Mouse (Mus musculus) right cerebral cortex, postnatal 10 days (tissue): ENCODE data around the gene Mad1l1.

ENCODE experiments used
- DNase-seq, 2 experiments: peaks; one replicate each; pipeline ENCODE4 v3.0.0; 2021; ENCODE audit warnings: low spot score in 2 of 2

Mad1l1 gene

GRCm38 (mm10) chr5:140183387-140183786 is 138.0 kb downstream of the Mad1l1 start:
- peak; percentile 45 to 47 for DNase-seq

- no peak for DNase-seq
Observed at GRCm38 (mm10) chr5:140182351-140182750, 139.0 kb downstream of the Mad1l1 start.

GRCm38 (mm10) chr5:140180016-140180415 is 141.3 kb downstream of the Mad1l1 start:
- DNase-seq: no peak

GRCm38 (mm10) chr5:140178058-140178690 is 143.2 kb downstream of the Mad1l1 start:
- DNase-seq: peak; percentile 39 to 42

- DNase-seq: no peak
Observed at GRCm38 (mm10) chr5:140177582-140177981, 143.8 kb downstream of the Mad1l1 start.

- DNase-seq: no peak
Observed at GRCm38 (mm10) chr5:140176370-140176769, 145.0 kb downstream of the Mad1l1 start.

- DNase-seq: no peak
Observed at GRCm38 (mm10) chr5:140174814-140175490, 146.4 kb downstream of the Mad1l1 start.

GRCm38 (mm10) chr5:140174066-140174465 is 147.3 kb downstream of the Mad1l1 start:
- DNase-seq: no peak

- no peak for DNase-seq
Observed at GRCm38 (mm10) chr5:140173181-140173580, 148.2 kb downstream of the Mad1l1 start.

GRCm38 (mm10) chr5:140171710-140172109 is 149.6 kb downstream of the Mad1l1 start:
- no peak for DNase-seq

GRCm38 (mm10) chr5:140167531-140167930 is 153.8 kb downstream of the Mad1l1 start:
- DNase-seq: no peak

- no peak for DNase-seq
Observed at GRCm38 (mm10) chr5:140167080-140167479, 154.3 kb downstream of the Mad1l1 start.

- DNase-seq: no peak
Observed at GRCm38 (mm10) chr5:140163947-140164346, 157.4 kb downstream of the Mad1l1 start.

GRCm38 (mm10) chr5:140162071-140162845 is 159.1 kb downstream of the Mad1l1 start:
- no peak for DNase-seq

GRCm38 (mm10) chr5:140159007-140159406 is 162.3 kb downstream of the Mad1l1 start:
- DNase-seq: no peak

- no peak for DNase-seq
Observed at GRCm38 (mm10) chr5:140157886-140158627, 163.3 kb downstream of the Mad1l1 start.

- DNase-seq: no peak
Observed at GRCm38 (mm10) chr5:140154166-140154565, 167.2 kb downstream of the Mad1l1 start.

GRCm38 (mm10) chr5:140151871-140152270 is 169.5 kb downstream of the Mad1l1 start:
- DNase-seq: peak; percentile 50 to 53

GRCm38 (mm10) chr5:140151180-140151579 is 170.2 kb downstream of the Mad1l1 start:
- no peak for DNase-seq

- no peak for DNase-seq
Observed at GRCm38 (mm10) chr5:140150694-140151093, 170.7 kb downstream of the Mad1l1 start.

GRCm38 (mm10) chr5:140150136-140150535 is 171.2 kb downstream of the Mad1l1 start:
- DNase-seq: no peak

- DNase-seq: peak in 1 of 2 experiments; percentile 40
Observed at GRCm38 (mm10) chr5:140149298-140149697, 172.1 kb downstream of the Mad1l1 start.
